Mouse (Mus musculus) heart, embryonic 11.5 days (tissue): ENCODE results near the gene Ubl4b. TPM values are rescaled to one million over a fixed set of nuclear protein-coding genes. Genes with fewer than 3 reads are reported as not detected.

Source experiments
- ATAC-seq: fragments of 200-750 bp; cut with Nextera tagmentation; replicated peaks from 2 replicates; pipeline ENCODE4 v1.8.0; 2017; ENCODE audit warnings: moderate library complexity; ENCODE audit not compliant: insufficient number of reproducible peaks, low FRiP score, low TSS enrichment
- H3K27ac ChIP-seq: fragments of 300-500 bp; sonication (generic); 2 replicates; pipeline ENCODE4 v1.5.1; 2014; ENCODE audit warnings: mild to moderate bottlenecking, low read depth, low read length
- H3K27me3 ChIP-seq: fragments of 300-500 bp; sonication (generic); 2 replicates; pipeline ENCODE4 v1.6.1; 2014; ENCODE audit warnings: mild to moderate bottlenecking, low read length, mixed read lengths; ENCODE audit not compliant: control insufficient read depth, insufficient read depth
- H3K36me3 ChIP-seq: fragments of 300-500 bp; sonication (generic); 2 replicates; pipeline ENCODE4 v1.6.1; 2014; ENCODE audit warnings: mild to moderate bottlenecking, low read length, moderate library complexity, mixed read lengths; ENCODE audit not compliant: control insufficient read depth, insufficient read depth
- H3K4me1 ChIP-seq: fragments of 300-500 bp; sonication (generic); 2 replicates; pipeline ENCODE4 v1.6.1; 2014; ENCODE audit warnings: low read length; ENCODE audit not compliant: control insufficient read depth, insufficient read depth
- H3K4me2 ChIP-seq: fragments of 300-500 bp; sonication (generic); 2 replicates; pipeline ENCODE4 v1.6.1; 2014; ENCODE audit warnings: mild to moderate bottlenecking, moderate library complexity
- H3K4me3 ChIP-seq: fragments of 300-500 bp; sonication (generic); 2 replicates; pipeline ENCODE4 v1.5.1; 2014; ENCODE audit warnings: low read depth, low read length
- H3K9ac ChIP-seq: fragments of 300-500 bp; sonication (generic); 2 replicates; pipeline ENCODE4 v1.6.1; 2014; ENCODE audit warnings: mild to moderate bottlenecking, low read depth, low read length, moderate library complexity
- H3K9me3 ChIP-seq: fragments of 300-500 bp; sonication (generic); replicated peaks from 2 replicates; pipeline ENCODE4 v1.6.1; 2016; ENCODE audit warnings: low read length; ENCODE audit not compliant: control insufficient read depth
- WGBS: fragments of 180-500 bp; shearing (Covaris S2); extraction: QIAGEN DNeasy Blood & Tissue Kit; methylation state at CpG from one replicate; pipeline ENCODE4 v1.1.7; 2014; ENCODE audit not compliant: insufficient replicate concordance; 5-methylcytosine and 5-hydroxymethylcytosine counted together
- polyA plus RNA-seq: library from polyadenylated mRNA; unstranded; fragments of >200 nt; fragmentation: Nextera tagmentation; extraction: Ambion mirVana; gene quantifications from 2 replicates; pipeline ENCODE4 v1.2.1, GENCODE M21; 2014

Ubl4b gene
- polyA plus RNA-seq, 1 experiment from 2014 or later = not detected

DNA sequence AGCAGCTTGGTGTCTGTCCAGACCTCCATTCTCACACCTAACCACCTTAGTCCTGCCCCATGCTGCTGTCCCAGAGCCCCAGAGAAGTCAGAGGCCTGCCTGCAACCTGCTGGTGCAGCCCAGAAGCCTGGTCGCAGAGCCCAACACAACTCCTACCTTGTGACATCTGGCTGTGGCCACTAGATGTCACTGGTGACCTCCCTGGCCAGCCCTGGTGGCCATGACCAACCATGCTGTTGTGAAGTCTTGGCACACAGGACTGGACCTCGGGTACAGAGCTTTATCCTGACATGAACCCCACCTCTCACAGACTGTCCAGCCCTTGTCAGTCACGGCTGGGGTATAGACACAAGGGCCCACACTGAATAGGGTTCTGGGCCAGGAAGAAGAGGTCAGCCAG, 4.3 kb upstream of the Ubl4b start:
- no peak overlapping the region for H3K27ac ChIP-seq
- H3K4me1 ChIP-seq = peaks cover 13% of the 10 kb centered on the region
- H3K36me3 ChIP-seq = no peaks in the 10 kb centered on the region
- no peaks in the 10 kb centered on the region for H3K9me3 ChIP-seq
- no peak overlapping the region for H3K9ac ChIP-seq
- H3K27me3 ChIP-seq = peaks cover 20% of the 10 kb centered on the region; the same call in 1 of the 2 replicates
- peak; percentile 49; the same call in 1 of the 2 replicates for ATAC-seq
- no peak overlapping the region for H3K4me3 ChIP-seq
- WGBS = 16% methylated on average over 3 of the region's 3 CpGs
- no peak overlapping the region for H3K4me2 ChIP-seq

DNA sequence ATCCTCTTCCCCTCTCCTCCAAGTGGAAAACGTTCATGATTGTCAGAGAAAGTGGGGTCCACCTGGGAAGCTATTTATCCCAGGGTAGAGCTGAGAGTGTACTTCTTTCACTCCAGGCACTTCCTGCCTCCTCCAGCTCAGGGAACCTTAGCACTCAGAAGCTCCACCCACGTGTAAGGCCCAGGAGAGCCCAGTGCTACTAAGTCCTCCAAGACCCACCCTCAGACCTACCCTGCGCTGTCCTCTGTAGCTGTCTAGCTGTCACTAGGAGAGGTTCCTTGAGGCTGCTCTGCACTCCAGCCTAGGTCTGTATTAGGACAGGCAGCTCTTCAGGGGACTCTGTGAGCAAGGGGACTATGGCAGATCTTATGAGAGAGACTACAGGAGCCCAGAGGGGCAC, 3.9 kb upstream of the Ubl4b start:
- Histone ChIP-seq H3K27me3 (peaks cover 20% of the 10 kb centered on the region; the same call in 1 of the 2 replicates), H3K9me3 (no peaks in the 10 kb centered on the region), H3K27ac (no peak overlapping the region), H3K9ac (no peak overlapping the region), H3K4me3 (no peak overlapping the region), H3K36me3 (no peaks in the 10 kb centered on the region), H3K4me1 (peaks cover 13% of the 10 kb centered on the region), H3K4me2 (no peak overlapping the region)
- WGBS = 19% methylated on average over 3 of the region's 3 CpGs
- no peak for ATAC-seq

DNA sequence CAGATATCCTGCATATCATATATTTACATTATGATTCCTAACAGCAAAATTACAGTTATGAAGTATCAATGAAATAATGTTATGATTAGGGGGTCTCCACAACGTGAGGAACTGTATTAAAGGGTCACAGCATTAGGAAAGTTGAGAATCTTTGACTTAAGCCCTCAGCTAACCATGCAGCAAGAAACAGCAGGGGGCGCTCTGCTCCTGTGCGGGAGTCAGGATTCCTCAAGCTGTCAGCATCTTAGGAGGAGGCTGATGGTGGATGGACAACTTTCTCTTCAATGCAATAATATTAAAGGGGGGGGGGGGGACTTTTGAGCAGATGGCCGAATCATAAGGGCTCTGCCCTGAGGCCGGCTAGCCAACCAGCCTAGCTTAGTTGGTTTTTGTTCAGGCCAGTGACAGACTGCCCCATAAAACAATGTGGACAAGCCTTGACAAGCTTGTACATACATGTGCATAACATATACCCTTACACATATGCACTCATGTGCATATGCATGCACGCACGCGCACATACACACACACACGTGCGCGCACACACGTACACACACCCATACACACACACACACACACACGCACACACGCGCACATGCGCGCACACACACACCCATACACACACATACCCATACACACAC, 4.3 kb downstream of the Ubl4b start:
- Histone ChIP-seq H3K9ac (no peak overlapping the region), H3K4me3 (no peak overlapping the region), H3K4me1 (no peaks in the 10 kb centered on the region), H3K36me3 (no peaks in the 10 kb centered on the region), H3K4me2 (no peak overlapping the region), H3K27me3 (0 out of 2 replicates have a peak, but pooled peaks cover 5% of the 10 kb centered on the region), H3K9me3 (no peaks in the 10 kb centered on the region), H3K27ac (no peak overlapping the region)
- 71% methylated on average over 17 of the region's 17 CpGs for WGBS
- ATAC-seq = 0 out of 2 replicates have a peak, but pooled peaks have one; percentile 9

DNA sequence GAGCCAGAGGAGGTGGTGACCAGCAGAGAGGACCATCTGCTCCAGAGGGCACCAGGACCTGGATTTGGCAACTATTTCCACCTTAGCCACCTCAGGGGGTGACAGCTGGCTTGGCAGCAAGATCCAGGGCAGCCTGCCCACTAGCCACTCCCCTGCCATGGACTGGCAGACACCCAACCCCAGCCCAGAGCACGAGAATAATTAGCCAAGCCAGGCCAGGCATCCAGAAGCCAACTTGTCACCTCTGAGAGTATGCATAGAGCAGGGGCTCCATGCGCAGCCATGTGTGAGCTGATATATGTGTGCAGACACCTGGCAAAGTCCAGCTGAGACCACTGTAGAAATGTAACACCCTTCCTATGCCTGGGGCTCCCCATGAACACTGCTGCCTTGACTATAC, 7.9 kb downstream of the Ubl4b start:
- Histone ChIP-seq H3K4me3 (no peak overlapping the region), H3K4me2 (no peak overlapping the region), H3K27me3 (no peaks in the 10 kb centered on the region), H3K27ac (no peak overlapping the region), H3K36me3 (no peaks in the 10 kb centered on the region), H3K9me3 (no peaks in the 10 kb centered on the region), H3K9ac (no peak overlapping the region), H3K4me1 (no peaks in the 10 kb centered on the region)
- ATAC-seq = 0 out of 2 replicates have a peak, but pooled peaks have one; percentile 22
- WGBS = 70% methylated on average over 2 of the region's 2 CpGs

DNA sequence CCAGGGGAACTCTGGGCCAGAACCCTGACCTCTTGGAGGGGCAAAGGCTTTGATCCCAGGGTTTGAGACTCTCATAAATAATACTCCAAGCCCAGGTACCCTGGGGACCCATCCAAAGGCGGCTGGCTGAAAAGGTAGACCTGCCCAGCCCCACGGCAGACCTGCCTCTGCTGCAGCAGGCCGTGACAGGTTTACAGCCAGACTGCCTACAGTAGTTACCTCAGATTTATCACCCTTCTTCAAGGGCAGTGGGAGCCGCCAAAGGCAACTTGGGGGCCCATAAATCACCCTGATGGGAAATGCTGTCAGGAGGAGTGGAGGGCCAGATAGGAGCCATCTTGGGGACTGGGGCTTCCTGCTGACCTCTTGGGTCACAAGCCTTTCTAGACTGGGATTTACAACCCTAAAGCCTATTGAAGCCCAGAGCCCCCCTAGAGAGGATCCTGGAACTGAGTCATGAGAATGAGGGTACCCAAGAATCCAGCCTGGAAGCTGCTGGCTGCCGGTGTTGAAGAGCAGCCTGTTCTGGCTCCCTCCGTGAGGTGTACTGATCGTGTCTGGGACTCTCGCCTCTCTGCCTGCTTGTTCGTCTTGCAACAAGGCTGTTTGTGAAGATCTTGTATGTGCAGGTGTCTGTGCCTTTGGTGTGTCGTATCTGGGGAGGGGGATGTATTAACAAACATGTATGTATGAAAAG, 9.0 kb downstream of the Ubl4b start:
- Histone ChIP-seq H3K4me1 (no peaks in the 10 kb centered on the region), H3K4me2 (no peak overlapping the region), H3K4me3 (no peak overlapping the region), H3K27me3 (no peaks in the 10 kb centered on the region), H3K9ac (no peak overlapping the region), H3K9me3 (no peaks in the 10 kb centered on the region), H3K36me3 (no peaks in the 10 kb centered on the region), H3K27ac (no peak overlapping the region)
- WGBS = 68% methylated on average over 10 of the region's 10 CpGs
- ATAC-seq = no peak

DNA sequence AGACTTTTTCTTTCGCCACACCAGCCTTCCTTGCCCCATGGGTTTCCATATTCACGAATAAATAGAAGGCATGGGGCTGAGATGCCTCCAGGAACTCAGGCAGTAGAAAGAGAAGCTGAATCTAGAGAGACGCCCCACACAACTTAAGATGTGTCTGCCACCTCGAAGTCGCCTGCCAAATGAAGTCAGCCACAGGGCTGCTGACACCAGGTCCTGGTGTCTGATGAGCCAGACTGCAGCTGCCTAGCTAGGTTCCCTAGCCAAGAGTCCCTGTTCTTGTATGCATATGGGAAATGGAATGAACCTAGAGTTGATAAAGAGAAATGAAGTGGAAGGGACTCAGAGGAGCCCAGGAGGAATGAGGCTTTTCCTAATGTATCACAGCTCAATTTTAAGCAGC, 9.6 kb downstream of the Ubl4b start:
- Histone ChIP-seq H3K4me3 (no peak overlapping the region), H3K27me3 (peaks cover 4% of the 10 kb centered on the region; the same call in 1 of the 2 replicates), H3K4me1 (no peaks in the 10 kb centered on the region), H3K4me2 (no peak overlapping the region), H3K9ac (no peak overlapping the region), H3K27ac (no peak overlapping the region), H3K36me3 (no peaks in the 10 kb centered on the region), H3K9me3 (no peaks in the 10 kb centered on the region)
- ATAC-seq = no peak
- 58% methylated on average over 5 of the region's 5 CpGs for WGBS

DNA sequence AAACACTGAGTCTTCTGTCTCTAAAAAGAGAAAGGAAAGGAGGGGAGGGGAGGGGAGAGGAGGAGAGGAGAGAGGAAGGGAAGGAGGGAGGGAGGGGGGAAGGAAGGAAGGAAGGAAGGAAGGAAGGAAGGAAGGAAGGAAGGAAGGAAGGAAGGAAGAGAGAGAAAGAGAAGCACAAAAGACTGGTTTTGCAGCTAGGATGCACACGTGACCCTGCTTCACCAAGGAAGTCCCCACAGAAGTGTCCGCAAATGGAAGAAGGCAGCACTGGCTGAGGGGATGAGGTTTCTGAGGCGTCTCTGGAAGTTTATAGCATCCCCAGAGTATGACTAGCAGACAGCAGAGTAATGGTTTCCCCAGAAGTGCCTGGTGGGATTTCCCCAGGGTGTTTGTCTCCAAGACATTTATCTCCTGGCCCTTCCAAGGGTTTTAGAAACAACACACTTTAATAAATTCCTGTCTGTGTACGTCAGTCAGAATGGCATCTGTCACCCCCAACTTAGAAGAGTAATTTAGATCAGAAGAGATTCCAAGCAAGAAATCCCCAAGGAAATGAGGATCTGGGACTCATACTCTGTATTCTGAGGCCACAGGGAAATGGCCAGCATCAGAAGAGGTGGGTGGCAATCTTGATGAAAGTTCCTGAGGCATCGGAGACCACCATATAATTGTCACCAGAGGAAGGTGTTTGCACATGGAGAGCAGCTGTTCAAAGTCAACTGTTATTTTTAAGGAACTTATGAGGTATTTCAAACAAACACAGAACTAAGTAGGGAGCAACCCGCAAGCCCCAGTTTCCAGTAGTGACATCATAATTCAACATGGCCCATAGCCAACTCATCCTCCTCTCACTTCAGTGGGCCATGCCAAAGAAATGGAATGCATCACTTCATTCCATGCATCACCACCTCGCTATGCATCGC, 11.5 kb downstream of the Ubl4b start:
- Histone ChIP-seq H3K4me3 (no peak overlapping the region), H3K27me3 (peaks cover 5% of the 10 kb centered on the region; the same call in 1 of the 2 replicates), H3K9me3 (no peaks in the 10 kb centered on the region), H3K4me2 (no peak overlapping the region), H3K9ac (no peak overlapping the region), H3K27ac (no peak overlapping the region), H3K4me1 (no peaks in the 10 kb centered on the region), H3K36me3 (no peaks in the 10 kb centered on the region)
- no peak; the same call in 1 of the 2 replicates for ATAC-seq
- WGBS = 67% methylated on average over 8 of the region's 8 CpGs

DNA sequence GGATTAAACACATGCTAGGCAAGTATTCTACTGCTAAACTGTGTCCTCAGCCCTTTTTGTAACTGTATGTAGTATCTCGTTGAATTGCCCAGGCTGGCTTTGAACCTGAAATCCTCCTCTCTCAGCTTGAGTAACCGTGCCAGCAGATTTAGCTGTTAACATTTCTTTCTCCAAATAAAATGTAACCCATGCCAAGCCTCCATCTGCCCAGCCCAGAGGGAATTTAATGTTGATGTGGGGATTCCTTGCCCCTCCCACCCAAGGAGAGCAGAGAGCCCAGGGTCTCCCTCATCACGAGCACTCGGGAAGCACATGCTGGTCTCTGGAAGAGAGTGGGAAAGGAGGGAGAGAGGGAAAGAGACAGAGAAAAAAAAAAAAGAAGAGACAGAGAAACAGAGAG, 12.3 kb downstream of the Ubl4b start:
- no peaks in the 10 kb centered on the region for H3K36me3 ChIP-seq
- no peak overlapping the region for H3K27ac ChIP-seq
- H3K9me3 ChIP-seq = no peaks in the 10 kb centered on the region
- peaks cover 1% of the 10 kb centered on the region; the same call in 1 of the 2 replicates for H3K4me1 ChIP-seq
- no peak for ATAC-seq
- no peak overlapping the region for H3K4me3 ChIP-seq
- H3K4me2 ChIP-seq = no peak overlapping the region
- WGBS = 49% methylated on average over 4 of the region's 4 CpGs
- no peak overlapping the region for H3K9ac ChIP-seq
- H3K27me3 ChIP-seq = peaks cover 7% of the 10 kb centered on the region; the same call in 1 of the 2 replicates
